Mouse (Mus musculus): ENCODE measurements at regions not wholly inside any gene's neighbourhood (a gene's known extent, or its start where the extent isn't known, plus 50 kb on each side); places are given as distances from the start of the nearest gene placed in this dataset.

DNA sequence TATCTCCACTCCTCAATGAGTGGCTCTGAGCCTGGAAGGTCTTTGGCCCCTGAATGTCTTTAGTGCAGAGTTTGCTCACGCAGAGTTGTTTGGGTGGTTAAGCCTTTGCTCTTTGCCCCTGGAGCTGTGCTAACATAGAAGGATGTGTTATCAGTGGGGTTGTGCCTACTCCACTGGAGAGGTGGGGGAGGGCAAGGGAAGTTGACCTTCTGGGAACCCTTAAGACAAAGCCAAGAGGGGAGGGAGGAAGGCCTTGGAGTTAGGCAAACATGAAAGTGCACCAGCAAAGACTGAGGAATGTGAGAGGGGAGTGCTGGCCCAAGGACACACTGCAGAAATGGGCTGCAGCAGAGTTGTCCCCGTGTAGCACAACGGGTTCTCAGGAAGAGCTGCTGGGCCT, 96.3 kb upstream of the Shh start:
- in situ Hi-C loops (cut with MboI, MseI): no loop called here

GRCm38 (mm10) chr5:28562917-28563316, 95.9 kb upstream of the Shh start:
- in situ Hi-C loops (cut with MboI, MseI): no loop called here

DNA sequence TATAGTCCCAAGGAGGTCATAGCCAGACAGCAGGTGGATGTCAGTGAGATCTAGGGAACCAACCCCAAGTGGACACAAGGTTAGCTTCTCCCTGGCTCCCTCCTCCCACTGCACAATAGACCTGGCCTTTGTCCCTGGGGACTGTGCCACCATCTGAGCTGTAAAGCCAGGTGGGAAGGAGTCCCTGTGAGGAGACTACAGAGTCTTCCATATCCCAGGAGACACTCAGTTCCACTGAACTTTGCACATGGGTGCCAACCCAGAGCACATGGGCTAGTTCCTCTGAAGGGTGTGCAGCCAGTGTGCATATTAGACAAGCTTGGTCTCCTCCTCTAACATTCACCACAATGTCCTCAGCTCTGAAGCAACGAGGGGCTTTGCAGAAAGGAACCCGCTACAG, 86.5 kb upstream of the Shh start:
- in situ Hi-C loops (cut with MboI, MseI): no loop called here

- in situ Hi-C loops (cut with MboI, MseI): no loop called here
Observed at GRCm38 (mm10) chr5:28530202-28530855, 63.3 kb upstream of the Shh start.

- in situ Hi-C loops (cut with MboI, MseI): no loop called here
Observed at GRCm38 (mm10) chr5:28526435-28526834, 59.4 kb upstream of the Shh start.

DNA sequence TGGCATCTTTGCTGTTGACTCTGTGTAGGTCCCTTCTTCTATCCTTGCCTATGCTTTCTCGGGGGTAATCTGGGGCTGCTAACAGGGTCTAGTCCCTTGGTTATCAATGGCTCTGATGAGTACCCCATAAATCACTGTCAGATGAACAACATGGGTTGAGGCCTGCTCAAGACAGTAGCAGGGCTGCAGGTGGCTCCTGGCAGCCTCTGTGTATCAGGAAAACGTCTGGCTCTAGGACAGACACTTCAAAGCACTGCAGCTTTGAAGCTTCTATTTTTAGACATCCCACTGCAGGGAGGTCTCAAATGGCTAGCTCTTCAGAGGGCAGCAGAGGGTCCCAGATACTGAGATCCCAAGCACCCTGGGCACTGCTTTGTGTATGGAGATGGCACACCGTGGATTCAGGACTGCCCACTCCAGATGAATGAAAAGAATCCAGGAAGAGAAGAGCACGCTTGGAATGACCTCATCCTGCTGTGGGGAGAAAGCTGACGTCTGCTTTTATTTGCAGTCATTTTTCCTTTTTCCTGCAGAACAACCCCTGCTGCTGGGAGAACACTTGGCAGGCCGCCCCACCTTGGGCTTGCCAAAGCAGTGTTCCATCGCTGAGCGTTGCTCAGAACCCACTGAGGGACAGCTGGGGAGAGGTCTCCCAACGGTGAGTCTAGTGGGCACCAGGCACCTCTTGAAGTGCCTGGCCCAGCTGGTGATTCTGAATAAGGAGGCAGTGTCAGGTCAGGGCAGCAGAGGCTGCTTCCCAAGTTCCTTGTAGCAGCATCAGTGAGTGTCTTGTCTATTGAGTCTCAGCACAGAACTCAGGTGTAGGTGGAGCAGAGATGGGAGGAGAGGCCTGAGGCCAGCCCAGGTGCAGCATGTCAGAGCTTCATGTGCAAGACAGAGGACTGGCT, 54.0 kb upstream of the Shh start:
- in situ Hi-C loops (cut with MboI, MseI): no loop called here

GRCm38 (mm10) chr5:28519059-28519543, 52.0 kb upstream of the Shh start:
- in situ Hi-C loops (cut with MboI, MseI): no loop called here
